Mouse (Mus musculus) olfactory bulb, adult 2 months (tissue): ENCODE results near the gene Pnma1.

Experiments used
- CTCF ChIP-seq: fragments of 200-500 bp; IDR thresholded peaks from 2 replicates; pipeline ENCODE4 v1.5.1; 2012; ENCODE audit warnings: low read depth, mild to moderate bottlenecking, low read length, moderate library complexity; ENCODE audit not compliant: insufficient read depth
- POLR2A ChIP-seq: fragments of 200-500 bp; IDR thresholded peaks from 2 replicates; pipeline ENCODE4 v1.6.1; 2012; ENCODE audit warnings: mild to moderate bottlenecking, low read depth, low read length, moderate library complexity; ENCODE audit not compliant: insufficient read depth

- TF ChIP-seq CTCF = no peak
- no peak for TF ChIP-seq POLR2A
Observed at GRCm38 (mm10) chr12:84141271-84141670, 7.0 kb downstream of the Pnma1 start.
